Mouse (Mus musculus) embryonic facial prominence, embryonic 14.5 days (tissue): ENCODE measurements around the gene Dph6. TPM values are rescaled to one million over a fixed set of nuclear protein-coding genes. Genes with fewer than 3 reads are reported as not detected.

Experiments
- ATAC-seq: fragments of 200-750 bp; cut with Nextera tagmentation; 2 replicates; pipeline ENCODE4 v1.8.0; 2017; ENCODE audit warnings: low read depth, moderate number of reproducible peaks, moderate TSS enrichment
- DNase-seq: peaks from one replicate; pipeline ENCODE4 v3.0.0-alpha.2; 2015; ENCODE audit warnings: low spot score
- H3K27ac ChIP-seq: fragments of 300-500 bp; sonication (generic); replicated peaks from 2 replicates; pipeline ENCODE4 v1.5.1; 2014; ENCODE audit warnings: low read depth, mild to moderate bottlenecking, low read length, moderate library complexity
- H3K27me3 ChIP-seq: fragments of 300-500 bp; sonication (generic); replicated peaks from 2 replicates; pipeline ENCODE4 v1.6.1; 2014; ENCODE audit warnings: low read length; ENCODE audit not compliant: control insufficient read depth, insufficient read depth
- H3K36me3 ChIP-seq: fragments of 300-500 bp; sonication (generic); 2 replicates; pipeline ENCODE4 v1.6.1; 2014; ENCODE audit warnings: low read length, mixed read lengths; ENCODE audit not compliant: control insufficient read depth, insufficient read depth
- H3K4me1 ChIP-seq: fragments of 300-500 bp; sonication (generic); 2 replicates; pipeline ENCODE4 v1.6.1; 2014; ENCODE audit warnings: antibody characterized with exemption, low read length; ENCODE audit not compliant: control insufficient read depth, insufficient read depth
- H3K4me2 ChIP-seq: fragments of 300-500 bp; sonication (generic); 2 replicates; pipeline ENCODE4 v1.6.1; 2014; ENCODE audit warnings: low read depth, mild to moderate bottlenecking, low read length, moderate library complexity, mixed read lengths
- H3K4me3 ChIP-seq: fragments of 300-500 bp; sonication (generic); 2 replicates; pipeline ENCODE4 v1.5.1; 2014; ENCODE audit warnings: low read depth, mild to moderate bottlenecking, low read length
- H3K9ac ChIP-seq: fragments of 300-500 bp; sonication (generic); 2 replicates; pipeline ENCODE4 v1.6.1; 2014; ENCODE audit warnings: low read depth, mild to moderate bottlenecking, low read length, moderate library complexity, mixed read lengths
- H3K9me3 ChIP-seq: fragments of 300-500 bp; sonication (generic); 2 replicates; pipeline ENCODE4 v1.6.1; 2016; ENCODE audit warnings: low read length; ENCODE audit not compliant: control insufficient read depth
- WGBS: fragments of 180-500 bp; shearing (Covaris S2); extraction: QIAGEN DNeasy Blood & Tissue Kit; methylation state at CpG from one replicate; pipeline ENCODE4 v1.1.7; 2014; 5-methylcytosine and 5-hydroxymethylcytosine counted together
- polyA plus RNA-seq: library from polyadenylated mRNA; unstranded; fragments of >200 nt; fragmentation: Nextera tagmentation; extraction: Ambion mirVana; gene quantifications from 2 replicates; pipeline ENCODE4 v1.2.1, GENCODE M21; 2014

The Dph6 gene
- polyA plus RNA-seq, 1 experiment from 2014 or later, result 18.5 TPM

DNA sequence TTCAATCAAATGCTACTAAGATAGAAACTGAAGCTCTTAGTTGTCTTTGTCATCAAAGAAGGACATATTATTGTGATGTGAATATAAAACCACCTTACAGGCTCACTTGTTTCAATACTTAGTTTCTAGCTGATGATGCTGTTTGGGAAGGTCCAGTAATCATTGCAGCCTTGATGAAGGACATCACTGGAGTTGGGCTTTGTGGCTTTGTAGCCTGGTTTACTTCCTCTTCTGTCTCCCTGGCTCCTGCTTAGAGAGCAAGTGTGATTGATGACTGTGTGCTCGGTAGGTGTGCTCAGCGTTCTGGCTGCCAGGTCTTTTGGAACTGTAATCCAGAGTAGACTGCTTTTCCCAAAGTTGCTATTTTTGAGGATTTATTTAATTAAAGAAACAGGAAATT, 55.0 kb downstream of the Dph6 start:
- no peak overlapping the region for H3K4me2 ChIP-seq
- H3K9ac ChIP-seq, result no peak overlapping the region
- H3K27me3 ChIP-seq, result no peaks in the 10 kb centered on the region
- no peak for ATAC-seq
- no peaks in the 10 kb centered on the region for H3K4me1 ChIP-seq
- no peak overlapping the region for H3K27ac ChIP-seq
- WGBS, result 63% methylated on average over 2 of the region's 2 CpGs
- no peak for DNase-seq
- no peak overlapping the region for H3K4me3 ChIP-seq
- H3K9me3 ChIP-seq, result no peaks in the 10 kb centered on the region
- H3K36me3 ChIP-seq, result no peaks in the 10 kb centered on the region

DNA sequence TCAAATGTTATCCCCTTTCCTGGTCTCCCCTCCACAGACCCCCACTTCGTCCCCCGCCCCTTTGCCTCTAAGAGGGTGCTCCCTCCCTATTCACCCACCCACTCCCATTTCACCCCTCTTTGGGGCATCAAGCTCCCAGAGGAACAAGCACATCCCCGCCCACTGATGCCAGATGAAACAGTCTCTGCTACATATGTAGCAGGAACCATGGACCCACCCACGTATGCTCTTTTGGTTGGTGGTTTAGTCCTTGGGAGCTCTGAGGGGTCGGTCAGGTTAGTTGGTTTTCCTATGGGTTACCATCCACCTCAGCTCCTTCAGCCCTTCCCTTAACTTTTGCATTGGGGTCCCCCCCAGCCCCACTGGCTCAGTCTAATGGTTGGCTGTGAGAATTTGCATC, 61.4 kb downstream of the Dph6 start:
- Histone ChIP-seq H3K4me3 (no peak overlapping the region), H3K36me3 (no peaks in the 10 kb centered on the region), H3K4me1 (no peaks in the 10 kb centered on the region), H3K27ac (no peak overlapping the region), H3K27me3 (no peaks in the 10 kb centered on the region), H3K9ac (no peak overlapping the region), H3K9me3 (no peaks in the 10 kb centered on the region), H3K4me2 (no peak overlapping the region)
- WGBS, result 93% methylated on average over 5 of the region's 5 CpGs
- DNase-seq (no peak), ATAC-seq (no peak)

DNA sequence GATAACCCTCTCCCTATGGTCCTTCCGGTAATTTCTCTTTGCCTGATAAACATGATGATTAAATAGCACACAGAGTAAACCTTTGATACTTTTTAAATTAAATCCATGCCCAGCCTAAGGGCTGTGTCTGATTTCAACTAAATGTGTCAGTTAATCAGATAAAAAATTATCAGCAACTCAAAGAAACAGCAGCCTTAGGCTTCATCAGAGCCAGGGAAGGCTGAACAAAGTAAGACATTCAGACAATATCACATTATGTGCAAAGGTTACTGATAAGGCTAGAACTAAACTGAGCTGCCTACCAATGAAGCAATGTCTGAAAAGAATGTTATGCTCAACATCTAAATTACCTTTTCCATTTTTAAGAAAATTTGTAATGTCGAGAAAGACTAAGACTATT, 74.0 kb downstream of the Dph6 start:
- H3K27me3 ChIP-seq, result no peaks in the 10 kb centered on the region
- no peak for DNase-seq
- 76% methylated on average over 2 of the region's 2 CpGs for WGBS

DNA sequence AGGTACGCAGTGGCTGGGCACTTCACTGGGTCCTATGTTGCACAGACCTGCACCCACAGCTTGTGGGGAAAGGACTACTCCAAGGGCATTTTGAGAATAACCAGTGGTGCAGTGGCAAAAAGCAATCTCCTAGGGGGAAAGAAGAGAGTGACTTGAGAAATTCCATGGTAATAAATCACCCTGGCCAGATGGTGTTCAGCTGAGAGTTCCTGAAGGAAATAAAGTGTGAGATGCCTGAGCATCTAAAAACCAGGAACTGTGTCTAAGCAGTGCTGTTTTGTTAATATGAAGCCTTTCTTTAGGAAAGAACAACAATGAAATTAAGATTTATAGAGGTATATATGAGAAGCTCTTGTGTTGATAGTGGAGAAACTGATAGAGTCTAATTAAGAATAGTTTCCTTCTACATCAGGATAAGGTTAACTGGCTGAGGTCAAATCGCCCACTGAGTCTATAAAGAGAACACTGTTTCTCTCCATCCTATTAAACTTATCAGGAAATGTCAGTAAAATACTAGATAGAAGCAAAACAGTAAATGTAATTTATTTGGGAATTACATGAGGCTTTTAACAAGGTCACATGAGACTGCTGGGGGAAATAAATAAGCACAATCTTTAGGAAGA, 111.7 kb downstream of the Dph6 start:
- H3K27ac ChIP-seq, result no peak overlapping the region
- H3K4me3 ChIP-seq, result no peak overlapping the region
- DNase-seq (no peak), ATAC-seq (no peak)
- H3K9ac ChIP-seq, result no peak overlapping the region
- no peaks in the 10 kb centered on the region for H3K36me3 ChIP-seq
- no peaks in the 10 kb centered on the region for H3K27me3 ChIP-seq
- no peaks in the 10 kb centered on the region for H3K9me3 ChIP-seq
- H3K4me2 ChIP-seq, result no peak overlapping the region
- WGBS, result 74% methylated on average over 2 of the region's 2 CpGs
- no peaks in the 10 kb centered on the region for H3K4me1 ChIP-seq

More for the DNA sequence above, 74.0 kb downstream of the Dph6 start:
- Histone ChIP-seq H3K9ac (no peak overlapping the region), H3K9me3 (no peaks in the 10 kb centered on the region), H3K4me2 (no peak overlapping the region), H3K4me3 (no peak overlapping the region), H3K27ac (no peak overlapping the region), H3K4me1 (no peaks in the 10 kb centered on the region), H3K36me3 (no peaks in the 10 kb centered on the region)
- no peak; the same call in 1 of the 2 replicates for ATAC-seq

DNA sequence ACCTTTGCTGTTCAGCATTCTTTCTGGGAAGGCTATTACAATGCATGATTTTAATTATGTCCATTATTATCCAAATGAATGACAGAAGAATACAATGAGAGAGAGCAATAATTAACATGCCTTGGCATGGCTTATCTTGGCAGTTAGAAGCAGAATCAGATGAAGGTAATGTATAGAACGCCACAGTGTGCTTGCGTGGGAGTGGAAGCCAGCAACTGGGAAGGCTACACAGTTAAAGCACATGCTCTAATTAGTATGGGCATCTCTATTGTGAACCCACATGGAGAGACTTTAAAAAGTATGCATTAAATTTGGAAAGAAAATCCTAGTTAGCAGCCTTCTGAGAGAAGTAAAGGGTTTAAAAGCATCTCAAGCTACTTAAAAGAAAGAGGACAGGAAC, 112.4 kb downstream of the Dph6 start:
- no peak overlapping the region for H3K9ac ChIP-seq
- DNase-seq, result peak; percentile 12
- 68% methylated on average over 2 of the region's 2 CpGs for WGBS
- no peak overlapping the region for H3K27ac ChIP-seq
- H3K4me1 ChIP-seq, result no peaks in the 10 kb centered on the region
- no peak; the same call in 1 of the 2 replicates for ATAC-seq
- no peaks in the 10 kb centered on the region for H3K36me3 ChIP-seq
- H3K9me3 ChIP-seq, result no peaks in the 10 kb centered on the region
- no peak overlapping the region for H3K4me3 ChIP-seq
- H3K27me3 ChIP-seq, result no peaks in the 10 kb centered on the region
- no peak overlapping the region for H3K4me2 ChIP-seq

DNA sequence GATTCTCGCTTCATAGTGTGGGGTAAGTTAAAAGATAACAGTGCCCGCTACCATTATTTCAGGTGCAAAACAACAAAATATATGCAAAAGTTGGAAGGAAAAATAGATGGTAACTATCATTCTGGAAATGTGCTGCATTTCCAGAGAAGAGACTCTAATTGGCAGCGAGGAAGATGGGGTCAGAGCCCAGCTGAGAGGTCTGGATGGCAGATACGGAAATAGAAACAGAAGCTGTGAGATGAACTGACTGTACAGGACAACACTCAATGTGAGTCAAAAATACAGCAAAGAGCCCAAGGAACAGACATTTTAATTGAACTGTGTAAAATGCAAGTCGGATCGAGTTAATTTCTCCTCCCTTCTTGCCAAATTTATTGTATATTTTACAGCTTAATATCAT, 114.3 kb downstream of the Dph6 start:
- no peaks in the 10 kb centered on the region for H3K4me1 ChIP-seq
- H3K27me3 ChIP-seq, result no peaks in the 10 kb centered on the region
- H3K4me2 ChIP-seq, result no peak overlapping the region
- no peak overlapping the region for H3K27ac ChIP-seq
- H3K36me3 ChIP-seq, result no peaks in the 10 kb centered on the region
- no peak overlapping the region for H3K4me3 ChIP-seq
- ATAC-seq (no peak), DNase-seq (no peak)
- no peaks in the 10 kb centered on the region for H3K9me3 ChIP-seq
- 90% methylated on average over 6 of the region's 6 CpGs for WGBS
- H3K9ac ChIP-seq, result no peak overlapping the region

DNA sequence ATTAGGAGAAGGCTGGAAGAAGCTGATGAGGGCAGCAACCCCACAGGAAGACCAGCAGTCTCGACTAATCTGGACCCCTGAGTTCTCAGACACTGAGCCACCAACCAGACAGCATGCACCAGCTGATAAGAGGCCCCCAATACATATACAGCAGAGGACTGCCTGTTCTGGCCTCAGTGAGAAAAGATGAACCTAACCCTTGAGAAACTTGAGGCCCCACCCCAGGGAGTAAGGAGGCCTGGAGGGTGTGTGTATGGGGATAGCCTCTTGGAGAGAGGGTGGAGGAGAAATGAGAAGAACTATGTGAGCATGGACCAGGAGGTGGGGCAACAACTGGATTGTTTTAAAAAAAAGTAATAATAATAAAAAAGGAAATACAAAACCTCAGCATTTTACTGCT, 118.7 kb downstream of the Dph6 start:
- Histone ChIP-seq H3K4me3 (no peak overlapping the region), H3K4me2 (no peak overlapping the region), H3K36me3 (no peaks in the 10 kb centered on the region), H3K27ac (no peak overlapping the region), H3K4me1 (no peaks in the 10 kb centered on the region), H3K9ac (no peak overlapping the region), H3K9me3 (no peaks in the 10 kb centered on the region), H3K27me3 (no peaks in the 10 kb centered on the region)
- DNase-seq (no peak), ATAC-seq (no peak)
- WGBS, result 15% methylated on average over 1 of the region's 1 CpGs

DNA sequence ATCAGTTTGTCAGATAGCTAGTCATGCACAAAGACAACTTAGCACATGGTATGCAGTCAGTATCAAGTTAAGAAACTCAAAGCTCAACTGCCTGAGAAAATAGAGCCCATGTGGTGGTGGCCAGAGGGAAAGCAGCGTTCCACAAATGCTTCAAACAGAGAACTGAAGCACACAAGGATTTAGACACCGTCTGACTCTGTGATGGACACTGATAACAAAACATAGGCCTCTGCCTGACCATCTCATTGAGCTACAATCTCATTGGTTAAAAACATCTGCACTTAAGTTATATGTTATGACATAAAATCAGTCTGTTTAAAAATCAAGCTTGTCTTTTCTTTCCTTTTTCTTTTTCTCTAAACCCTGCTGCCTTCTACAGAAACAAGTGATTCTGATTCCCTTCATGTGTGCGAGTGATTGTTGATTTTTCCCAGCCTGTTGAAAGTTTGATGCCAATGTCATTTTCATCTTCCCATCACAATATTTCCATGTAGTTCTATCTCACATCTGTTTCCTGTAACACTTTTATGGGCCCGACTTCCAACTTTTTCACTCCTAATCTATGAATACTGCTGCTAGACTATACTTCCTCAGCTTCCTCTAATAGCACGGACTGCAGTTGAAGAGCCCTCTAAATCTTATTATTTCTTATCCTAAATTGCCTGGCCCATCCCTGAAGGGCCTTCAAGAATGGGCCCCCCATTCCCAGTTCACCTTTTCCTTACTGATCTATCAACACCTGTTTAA, 123.6 kb downstream of the Dph6 start:
- WGBS, result 67% methylated on average over 5 of the region's 5 CpGs
- H3K27ac ChIP-seq, result no peak overlapping the region
- no peaks in the 10 kb centered on the region for H3K27me3 ChIP-seq
- no peak overlapping the region for H3K4me2 ChIP-seq
- no peak for DNase-seq
- H3K9me3 ChIP-seq, result no peaks in the 10 kb centered on the region
- H3K4me1 ChIP-seq, result no peaks in the 10 kb centered on the region
- no peak overlapping the region for H3K9ac ChIP-seq
- ATAC-seq, result no peak
- H3K4me3 ChIP-seq, result no peak overlapping the region
- H3K36me3 ChIP-seq, result no peaks in the 10 kb centered on the region

DNA sequence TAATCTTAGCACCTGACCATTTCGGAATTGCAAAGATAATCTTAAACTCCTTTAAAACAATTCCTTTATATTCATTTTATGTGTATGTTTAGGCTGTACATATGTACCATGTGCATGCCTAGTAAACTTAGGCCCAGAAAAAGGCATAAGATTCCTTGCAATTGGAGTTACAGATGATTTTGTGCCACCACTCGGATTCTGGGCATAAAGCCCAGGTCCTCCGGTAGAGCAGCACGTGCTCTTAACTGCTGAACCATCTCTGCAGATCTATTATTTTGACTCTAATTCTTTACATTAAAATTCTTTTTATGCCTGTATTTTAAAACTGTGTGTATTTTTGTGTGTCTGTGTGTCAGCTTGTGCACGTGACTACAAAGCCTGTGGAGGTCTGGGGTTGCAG, 134.3 kb downstream of the Dph6 start:
- Histone ChIP-seq H3K9me3 (no peaks in the 10 kb centered on the region), H3K27ac (no peak overlapping the region), H3K4me3 (no peak overlapping the region), H3K27me3 (no peaks in the 10 kb centered on the region), H3K9ac (no peak overlapping the region), H3K4me1 (no peaks in the 10 kb centered on the region), H3K4me2 (no peak overlapping the region), H3K36me3 (no peaks in the 10 kb centered on the region)
- ATAC-seq, result no peak
- peak; percentile 10 for DNase-seq
- WGBS, result 76% methylated on average over 5 of the region's 5 CpGs
